Mouse (Mus musculus) natural killer cell, adult 2 months (primary cell): ENCODE results near the gene Ick.

Experiments used
- DNase-seq, 2 experiments: peaks; one replicate each; pipeline ENCODE4 v3.0.0; 2022; ENCODE audit warnings: low spot score in 2 of 2

Ick gene

GRCm38 (mm10) chr9:78191736-78192135, 82.7 kb downstream of the Ick start:
- peak; percentile 37 to 59 for DNase-seq

- peak; percentile 49 to 63 for DNase-seq
Observed at GRCm38 (mm10) chr9:78193902-78194597, 85.1 kb downstream of the Ick start.

GRCm38 (mm10) chr9:78195034-78195433, 86.0 kb downstream of the Ick start:
- DNase-seq = no peak

- no peak for DNase-seq
Observed at GRCm38 (mm10) chr9:78197801-78198200, 88.8 kb downstream of the Ick start.

- no peak for DNase-seq
Observed at GRCm38 (mm10) chr9:78204194-78204593, 95.2 kb downstream of the Ick start.

- DNase-seq = no peak
Observed at GRCm38 (mm10) chr9:78208956-78209355, 100.0 kb downstream of the Ick start.

- no peak for DNase-seq
Observed at GRCm38 (mm10) chr9:78210079-78210478, 101.1 kb downstream of the Ick start.

- DNase-seq = no peak
Observed at GRCm38 (mm10) chr9:78210821-78211220, 101.8 kb downstream of the Ick start.

- no peak for DNase-seq
Observed at GRCm38 (mm10) chr9:78211521-78211920, 102.5 kb downstream of the Ick start.

GRCm38 (mm10) chr9:78212341-78213049, 103.5 kb downstream of the Ick start:
- DNase-seq = no peak

- no peak for DNase-seq
Observed at GRCm38 (mm10) chr9:78217074-78217473, 108.1 kb downstream of the Ick start.
